In the genomic region with DNA sequence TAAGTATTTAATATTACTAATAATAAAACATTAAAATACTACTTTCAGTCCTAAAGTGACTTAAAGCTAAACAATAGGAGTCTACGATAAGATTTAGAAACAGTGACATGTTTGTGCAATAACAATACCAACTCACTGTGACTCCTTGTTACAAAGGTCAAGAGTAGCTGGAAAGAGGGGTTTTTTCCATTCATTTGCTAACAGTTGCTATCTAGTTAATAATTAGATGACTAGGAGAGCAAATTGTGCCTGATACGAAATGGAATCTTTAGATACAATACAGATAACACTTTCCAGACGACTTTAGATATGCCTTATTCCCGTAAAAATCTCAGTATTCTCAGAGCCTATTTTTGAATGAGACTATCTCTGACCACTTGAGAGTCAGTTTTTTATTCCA, we compare ENCODE assay signal across 19 mouse cellular contexts. TPM values are rescaled to one million over a fixed set of nuclear protein-coding genes. Genes with fewer than 3 reads are reported as not detected.
DNase-seq lines count a peak whose midpoint lies in the region; ATAC-seq and TF ChIP-seq lines count a peak whose summit lies in the region.
"Had no signal": no experiment of that assay in that cellular context is flagged by ENCODE, and none has a peak within 500 bp of the region (broad histone marks: within the 10 kb centered on the region; RNA-seq: fewer than 3 reads in every experiment).

No protein-coding gene starts in this region.

- no peaks in the 10 kb centered on the region for H3K36me3 ChIP-seq in liver, adult 2 months (ENCODE audit: control insufficient read depth, insufficient read depth, low read length)
- no peaks in the 10 kb centered on the region for H3K36me3 ChIP-seq in liver, embryonic 11.5 days (ENCODE audit: control insufficient read depth, insufficient read depth, low read length)
- no peaks in the 10 kb centered on the region for H3K36me3 ChIP-seq in liver, embryonic 14.5 days (replicated peaks; ENCODE audit: control insufficient read depth, insufficient read depth, low read depth)
- no peaks in the 10 kb centered on the region for H3K36me3 ChIP-seq in liver, embryonic 16.5 days (ENCODE audit: control insufficient read depth, insufficient read depth)
- H3K36me3 ChIP-seq: embryonic facial prominence, embryonic 10.5 days; embryonic facial prominence, embryonic 12.5 days; forebrain, embryonic 15.5 days had no signal

- no peaks in the 10 kb centered on the region for H3K27me3 ChIP-seq in liver, adult 2 months (ENCODE audit: control insufficient read depth, insufficient read depth, low read length)
- no peaks in the 10 kb centered on the region for H3K27me3 ChIP-seq in liver, embryonic 11.5 days (replicated peaks; ENCODE audit: control insufficient read depth, insufficient read depth, low read length)
- H3K27me3 ChIP-seq in liver, embryonic 14.5 days (ENCODE audit: control insufficient read depth, insufficient read depth, low read length): no peaks in the 10 kb centered on the region
- no peaks in the 10 kb centered on the region for H3K27me3 ChIP-seq in liver, embryonic 16.5 days (ENCODE audit: control insufficient read depth, insufficient read depth, low read depth, low read length)
- H3K27me3 ChIP-seq: embryonic facial prominence, embryonic 12.5 days; forebrain, embryonic 13.5 days; forebrain, embryonic 15.5 days had no signal

- peak; percentile 96 for DNase-seq in liver, adult 2 months (ENCODE audit: extremely low read depth, low read depth, low spot score)
- no peak for DNase-seq in liver, embryonic 11.5 days (ENCODE audit: low spot score)
- no peak for DNase-seq in liver, embryonic 14.5 days (ENCODE audit: low read depth in 3 of 3, low spot score in 3 of 3)
- no peak for DNase-seq in liver
- no peak for DNase-seq in layer of hippocampus, postnatal 10 days (ENCODE audit: low spot score in 2 of 2)
- DNase-seq in heart, adult 11 months: no peak
- DNase-seq: adrenal gland, adult 8-10 months; adrenal gland, postnatal 14 days; adrenal gland, postnatal 36 days; cerebellum, adult 11-12 months; cerebellum, adult 2 months; cerebellum, adult 9-10 months; cerebellum, postnatal 10 days; cerebellum, postnatal 25 days had no signal

- no peak overlapping the region for H3K27ac ChIP-seq in liver, adult 2 months (replicated peaks; ENCODE audit: insufficient read depth, low read depth, low read length)
- H3K27ac ChIP-seq in liver, embryonic 11.5 days (ENCODE audit: low read depth, low read length): no peak overlapping the region
- H3K27ac ChIP-seq in liver, embryonic 14.5 days: no peak overlapping the region
- H3K27ac ChIP-seq in liver, embryonic 16.5 days (ENCODE audit: low read length): no peak overlapping the region
- H3K27ac ChIP-seq: embryonic facial prominence, embryonic 10.5 days; embryonic facial prominence, embryonic 12.5 days; forebrain, embryonic 13.5 days; forebrain, embryonic 15.5 days had no signal

- ATAC-seq in liver, embryonic 11.5 days (replicated peaks; ENCODE audit: low FRiP score): no peak
- ATAC-seq in liver, embryonic 14.5 days (ENCODE audit: insufficient read depth): 0 out of 2 replicates have a peak, but pooled peaks have one; percentile 21
- ATAC-seq in liver, embryonic 16.5 days (ENCODE audit: low read depth): peak; percentile 72
- ATAC-seq: forebrain, embryonic 13.5 days; forebrain, embryonic 15.5 days had no signal

- WGBS in liver, adult 2 months: 22% methylated on average over 4 of the region's 4 CpGs
- 74% methylated on average over 4 of the region's 4 CpGs for WGBS in liver, embryonic 11.5 days
- WGBS in liver, embryonic 14.5 days (ENCODE audit: insufficient replicate concordance): 52% methylated on average over 4 of the region's 4 CpGs
- 54% methylated on average over 4 of the region's 4 CpGs for WGBS in liver, embryonic 16.5 days (ENCODE audit: insufficient replicate concordance)

- TF ChIP-seq CTCF in liver, adult 2 months (IDR thresholded peaks at IDR 0.05; ENCODE audit: low read depth, low read length): no peak
- no peak for TF ChIP-seq CTCF in liver, embryonic 14.5 days (IDR thresholded peaks at IDR 0.05; ENCODE audit: low read depth)

- TF ChIP-seq EP300 in liver, embryonic 14.5 days (IDR thresholded peaks at IDR 0.05; ENCODE audit: low read depth): no peak

- peaks cover 13% of the 10 kb centered on the region; the same call in 1 of the 2 replicates for H3K4me1 ChIP-seq in liver, adult 2 months (ENCODE audit: control insufficient read depth, insufficient read depth, low read length)
- no peaks in the 10 kb centered on the region for H3K4me1 ChIP-seq in liver, embryonic 11.5 days (replicated peaks; ENCODE audit: control insufficient read depth, insufficient read depth, low read length)
- H3K4me1 ChIP-seq in liver, embryonic 14.5 days (replicated peaks; ENCODE audit: control insufficient read depth in 2 of 2, insufficient read depth in 2 of 2, low read length in 1 of 2): no peaks in the 10 kb centered on the region
- no peaks in the 10 kb centered on the region for H3K4me1 ChIP-seq in liver, embryonic 16.5 days (ENCODE audit: control insufficient read depth, low read depth, low read length)
- H3K4me1 ChIP-seq: embryonic facial prominence, embryonic 10.5 days; embryonic facial prominence, embryonic 12.5 days; forebrain, embryonic 13.5 days; forebrain, embryonic 15.5 days had no signal

- no peak overlapping the region for H3K9ac ChIP-seq in liver, adult 2 months (ENCODE audit: low read depth, low read length)
- H3K9ac ChIP-seq in liver, embryonic 11.5 days (ENCODE audit: low read depth, low read length): no peak overlapping the region
- H3K9ac ChIP-seq in liver, embryonic 14.5 days (replicated peaks): no peak overlapping the region
- H3K9ac ChIP-seq in liver, embryonic 16.5 days (ENCODE audit: low read depth, low read length): no peak overlapping the region
- H3K9ac ChIP-seq: embryonic facial prominence, embryonic 12.5 days; forebrain, embryonic 13.5 days; forebrain, embryonic 15.5 days had no signal

- peaks cover under 1% of the 10 kb centered on the region; the same call in 1 of the 2 replicates for H3K79me2 ChIP-seq in liver, adult 2 months (ENCODE audit: control insufficient read depth, insufficient read depth, low read length)

- no peak overlapping the region for H3K4me2 ChIP-seq in liver, embryonic 11.5 days
- H3K4me2 ChIP-seq in liver, embryonic 14.5 days (ENCODE audit: low read depth): no peak overlapping the region
- no peak overlapping the region for H3K4me2 ChIP-seq in liver, embryonic 16.5 days (ENCODE audit: low read depth, low read length)
- H3K4me2 ChIP-seq: embryonic facial prominence, embryonic 12.5 days; forebrain, embryonic 13.5 days; forebrain, embryonic 15.5 days had no signal

- H3K4me3 ChIP-seq in liver, adult 2 months (ENCODE audit: insufficient read depth, low read depth, low read length): no peak overlapping the region
- no peak overlapping the region for H3K4me3 ChIP-seq in liver, embryonic 11.5 days (ENCODE audit: low read depth, low read length)
- no peak overlapping the region for H3K4me3 ChIP-seq in liver, embryonic 14.5 days (ENCODE audit: insufficient read depth in 1 of 2, low read depth in 2 of 2, low read length in 2 of 2)
- H3K4me3 ChIP-seq in liver, embryonic 16.5 days (ENCODE audit: low read depth, low read length): no peak overlapping the region
- H3K4me3 ChIP-seq: embryonic facial prominence, embryonic 10.5 days; embryonic facial prominence, embryonic 12.5 days; forebrain, embryonic 13.5 days; forebrain, embryonic 15.5 days had no signal

- no peak for TF ChIP-seq POLR2A in liver, adult 2 months (IDR thresholded peaks at IDR 0.05; ENCODE audit: extremely low read depth, insufficient read depth, low read length)

- H3K9me3 ChIP-seq in liver, embryonic 11.5 days (ENCODE audit: control insufficient read depth, low read length): no peaks in the 10 kb centered on the region
- H3K9me3 ChIP-seq in liver, embryonic 14.5 days (ENCODE audit: control insufficient read depth, low read length): no peaks in the 10 kb centered on the region
- H3K9me3 ChIP-seq in liver, embryonic 16.5 days (replicated peaks; ENCODE audit: control insufficient read depth, low read length): no peaks in the 10 kb centered on the region
- H3K9me3 ChIP-seq: embryonic facial prominence, embryonic 10.5 days; embryonic facial prominence, embryonic 12.5 days; forebrain, embryonic 13.5 days; forebrain, embryonic 15.5 days had no signal

RNA-seq across cellular contexts. Expression of a gene that starts 52.9 kb away (rescaled TPM):
- 9.9 and 10.5 TPM in 2 replicates for total RNA-seq in liver, adult 2 months (2014; rRNA removed)
- polyA plus RNA-seq in liver, adult 2 months (2012; rRNA removed): 8.6 and 16.1 TPM in 2 replicates
- 5.0 and 6.0 TPM in 2 replicates for polyA plus RNA-seq in liver, embryonic 11.5 days (2014; fragmentation: Nextera tagmentation; extraction: Ambion mirVana)
- 1.5 and 1.8 TPM in 2 replicates for polyA plus RNA-seq in liver, embryonic 14.5 days (2012; rRNA removed)
- 3.3 and 3.6 TPM in 2 replicates for polyA plus RNA-seq in liver, embryonic 14.5 days (2014; fragmentation: Nextera tagmentation; extraction: Ambion mirVana)
- polyA plus RNA-seq in liver, embryonic 16.5 days (2015; fragmentation: Nextera tagmentation; extraction: Ambion mirVana): 4.0 and 4.3 TPM in 2 replicates
- 100 to 1,000 TPM in 1 of 2 experiments, 10 to 100 TPM in 1; 96.6 to 105 TPM for total RNA-seq in layer of hippocampus, postnatal 10 days (2021)
